Mouse (Mus musculus) embryonic fibroblast, embryonic 13.5 days (primary cell): ENCODE results near the gene Gli3.

Experiments
- CTCF ChIP-seq: IDR thresholded peaks from 2 replicates; pipeline ENCODE4 v1.5.1; 2011; ENCODE audit warnings: mild to moderate bottlenecking, control low read depth, low read length, moderate library complexity, borderline replicate concordance; ENCODE audit not compliant: insufficient read depth
- POLR2A ChIP-seq: IDR thresholded peaks from 2 replicates; pipeline ENCODE4 v1.6.1; 2011; ENCODE audit warnings: low read depth, mild to moderate bottlenecking, control low read depth, low read length, moderate library complexity

DNA sequence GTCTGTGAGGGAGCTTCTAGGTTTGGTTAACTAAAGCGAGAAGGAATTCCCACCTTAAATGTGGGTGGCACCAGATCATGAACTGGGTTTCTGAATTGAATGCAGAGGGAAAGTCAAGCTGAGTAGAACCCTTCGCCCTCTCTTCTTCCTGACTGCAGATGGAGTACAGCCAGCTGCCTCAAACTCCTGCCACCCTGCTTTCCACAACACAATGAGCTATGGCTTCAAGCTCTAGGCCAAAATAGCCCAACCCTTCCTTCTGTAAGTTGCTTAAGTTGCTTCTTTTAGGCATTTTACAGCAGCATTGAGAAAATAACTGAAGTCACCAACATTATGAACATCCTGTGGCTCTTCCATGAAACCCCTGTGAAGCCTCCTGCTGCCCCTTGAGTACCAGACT is 136.7 kb downstream of the Gli3 start:
- TF ChIP-seq CTCF (no peak), POLR2A (no peak)
